Mouse (Mus musculus): ENCODE results near the gene Gemin8.

The Gemin8 gene

DNA sequence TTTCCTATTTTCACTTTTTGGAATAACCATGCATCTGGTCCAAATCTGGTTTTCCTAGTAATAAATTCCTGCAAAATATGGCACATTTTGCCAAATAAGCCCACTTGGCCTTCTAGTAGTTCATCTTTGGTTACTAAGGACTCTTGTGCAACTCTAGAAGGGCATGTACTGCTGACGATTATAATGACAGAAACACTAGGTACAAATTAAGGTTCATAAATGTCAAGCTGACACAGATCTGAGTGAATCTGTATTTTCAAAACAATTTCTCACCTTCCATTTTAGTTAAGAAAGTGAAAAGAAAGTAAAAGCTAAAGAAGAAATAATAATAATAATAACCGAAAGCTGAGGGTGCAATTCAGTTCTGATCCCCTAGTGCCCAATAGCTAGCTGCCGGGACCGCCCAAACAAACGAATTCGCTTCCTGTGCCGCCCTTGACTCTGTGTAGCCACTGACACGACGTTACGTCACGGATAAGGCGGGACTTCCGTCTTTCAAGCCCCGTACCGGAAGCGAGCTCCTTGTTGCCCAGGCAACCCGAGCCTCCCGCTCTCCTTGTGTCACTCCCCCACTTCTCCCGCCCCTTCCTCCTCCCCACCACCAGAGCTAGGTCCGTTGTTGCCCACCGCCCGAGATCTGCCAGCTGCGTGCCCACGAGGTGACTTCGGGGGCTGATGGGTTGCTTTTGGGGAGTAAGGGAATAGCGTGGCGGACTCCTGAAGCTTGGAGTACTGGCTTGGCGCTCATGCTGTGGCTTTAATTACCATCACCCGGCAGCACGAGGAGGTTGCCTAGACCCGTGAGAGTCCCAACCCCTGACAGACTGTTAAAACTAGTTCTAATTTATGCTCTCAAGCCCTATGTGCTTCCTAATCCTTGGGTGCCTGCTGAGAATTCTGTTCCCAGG is at the start of gene Gemin8:
TSS of gene Gemin8 (plus strand) at position 563 of the 908 bp plus-strand sequence.
- in situ Hi-C loops (cut with MboI, MseI): loop anchor here (5.0 to 25.0 kb wide), 4 partner anchors 182 to 1625 kb away; no protein-coding TSS in a partner anchor

DNA sequence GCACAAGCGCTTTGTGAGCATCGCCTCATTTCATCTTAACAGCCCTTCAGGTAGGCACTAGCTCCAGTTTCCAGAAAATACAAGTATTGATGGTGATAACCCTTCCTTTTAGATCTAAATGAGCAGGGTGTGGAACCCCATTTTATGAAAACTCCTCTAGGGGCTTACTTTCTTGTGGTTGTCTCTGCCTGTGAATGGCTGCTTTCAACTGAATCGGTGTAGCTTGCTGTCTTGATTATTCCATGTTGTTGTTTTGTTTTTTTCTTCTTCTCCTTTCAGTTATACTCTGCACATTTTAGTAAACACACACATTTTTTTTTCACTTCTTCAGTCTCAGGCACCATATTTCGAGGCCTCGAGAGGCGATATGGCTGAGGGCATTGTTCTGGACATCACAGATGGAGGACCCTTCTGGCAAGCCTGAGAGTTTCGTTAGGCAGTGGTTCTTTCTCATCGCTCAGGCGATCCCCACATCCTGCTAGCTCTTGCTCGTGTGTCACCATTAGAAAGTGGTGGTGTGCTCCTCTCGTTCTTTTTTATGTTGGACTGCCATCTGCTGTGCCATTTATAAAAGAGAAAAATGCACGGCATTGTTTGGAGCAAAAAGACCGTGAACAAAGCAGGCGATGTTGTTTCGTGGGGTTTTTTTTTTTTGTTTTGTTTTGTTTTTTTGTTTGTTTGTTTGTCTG is 23.0 kb upstream of the Gemin8 start:
- in situ Hi-C loops (cut with MboI, MseI): no loop called here

DNA sequence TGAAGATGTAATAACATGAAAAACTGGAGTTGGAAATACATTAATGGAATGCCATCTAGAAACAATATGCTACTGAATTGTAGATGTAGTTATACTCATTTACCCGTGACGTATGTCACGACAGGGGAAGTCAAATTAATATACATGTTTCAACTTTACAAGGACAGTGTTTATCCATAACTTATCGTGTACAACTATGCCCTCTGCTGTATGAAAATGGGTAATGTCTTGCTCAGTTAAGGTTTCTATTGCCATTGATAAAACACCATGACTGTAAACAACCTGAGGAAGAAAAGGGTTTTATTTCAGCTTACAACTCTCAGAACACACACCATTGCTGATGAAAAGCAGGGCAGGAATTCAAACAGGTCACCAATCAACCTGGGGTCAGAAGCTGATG is 7.5 kb upstream of the Gemin8 start:
- in situ Hi-C loops (cut with MboI, MseI): loop anchor here (10.0 to 25.0 kb wide), 2 partner anchors 1200 to 1618 kb away; no protein-coding TSS in a partner anchor

DNA sequence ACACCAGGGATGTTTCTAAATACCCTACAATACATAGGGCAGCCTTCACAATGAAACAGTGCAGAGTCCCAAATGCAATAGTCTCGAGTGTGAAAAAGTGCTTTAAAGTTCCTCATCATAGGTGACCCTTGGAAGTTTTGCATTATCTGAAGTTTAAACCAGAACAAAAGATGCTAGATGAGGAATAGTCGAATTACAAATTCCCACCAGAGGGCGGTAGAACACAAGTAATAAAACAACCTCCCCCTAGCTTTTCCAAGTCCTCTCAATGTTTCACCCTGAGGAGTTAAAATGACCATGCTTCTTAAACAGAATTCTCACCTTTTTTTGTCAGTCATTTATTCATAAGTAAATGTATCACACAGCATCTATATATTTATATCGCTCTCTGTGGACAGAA is 2.9 kb upstream of the Gemin8 start:
- in situ Hi-C loops (cut with MboI, MseI): loop anchor here (5.0 to 25.0 kb wide), 4 partner anchors 185 to 1623 kb away; no protein-coding TSS in a partner anchor

DNA sequence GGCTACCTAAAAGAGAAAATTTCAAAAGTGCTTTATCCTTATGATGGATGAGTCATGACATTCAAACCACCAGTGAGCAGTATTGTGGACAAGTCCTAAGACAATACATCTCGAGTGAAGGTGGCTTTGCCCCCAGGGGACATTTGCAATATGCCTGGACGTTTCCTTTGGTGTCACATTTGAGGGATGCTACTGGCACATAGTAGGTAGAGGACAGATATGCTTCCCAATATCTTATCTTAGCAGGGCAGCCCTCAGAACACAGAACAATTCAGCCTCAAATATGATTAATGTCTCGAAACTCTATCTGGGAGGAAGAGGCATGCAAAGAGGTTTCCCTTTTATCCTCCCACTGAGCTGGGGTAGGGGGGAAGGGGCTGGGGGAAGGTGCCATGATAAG is 2.3 kb upstream of the Gemin8 start:
- in situ Hi-C loops (cut with MboI, MseI): loop anchor here (5.0 to 25.0 kb wide), 4 partner anchors 184 to 1623 kb away; no protein-coding TSS in a partner anchor

DNA sequence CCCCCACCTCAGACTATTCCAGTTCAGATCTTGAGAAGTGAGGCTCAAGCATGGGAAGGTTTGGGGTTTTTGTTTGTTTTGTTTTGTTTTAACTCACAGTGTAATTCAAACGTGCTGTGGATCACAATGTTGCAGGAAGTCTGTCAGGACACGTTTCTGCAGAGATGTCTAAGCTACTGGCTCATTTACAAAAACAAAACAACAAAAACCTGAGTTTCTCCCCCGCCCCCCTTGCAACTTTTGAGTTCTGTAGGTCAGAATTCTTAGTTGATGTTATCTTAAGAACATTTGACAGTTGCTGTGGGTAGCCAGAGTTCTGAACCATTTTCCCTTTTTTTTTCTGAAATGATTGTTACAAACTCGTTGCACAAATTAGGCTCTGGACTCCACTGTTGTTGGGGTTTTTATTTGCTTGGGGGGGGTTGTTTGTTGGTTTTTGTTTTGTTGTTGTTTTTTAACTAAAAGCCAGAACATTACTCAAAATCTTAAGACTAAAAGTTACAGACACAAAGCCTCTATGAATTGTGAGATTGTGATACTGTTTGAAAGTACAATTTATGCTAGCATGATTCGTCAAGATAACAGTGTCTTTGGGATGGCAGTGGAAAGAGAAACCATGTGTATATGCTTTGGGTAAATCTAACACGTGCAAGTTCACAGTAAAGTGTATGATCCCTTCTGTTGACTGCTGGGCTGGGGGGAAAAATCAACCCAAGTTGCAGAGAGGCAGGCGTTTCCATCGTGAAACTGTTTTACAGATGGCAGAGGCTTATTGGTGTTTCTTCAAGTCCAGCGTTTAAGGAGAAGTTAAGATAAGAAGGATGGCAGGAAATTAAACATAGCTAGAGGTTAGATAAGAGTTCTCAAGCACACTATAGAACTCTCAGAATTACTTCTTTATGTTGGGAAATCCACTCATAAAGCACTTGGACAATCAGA is 815 bp downstream of the Gemin8 start:
- in situ Hi-C loops (cut with MboI, MseI): loop anchor here (25.0 kb wide), 1 partner anchor 1191 kb away; no protein-coding TSS in a partner anchor

DNA sequence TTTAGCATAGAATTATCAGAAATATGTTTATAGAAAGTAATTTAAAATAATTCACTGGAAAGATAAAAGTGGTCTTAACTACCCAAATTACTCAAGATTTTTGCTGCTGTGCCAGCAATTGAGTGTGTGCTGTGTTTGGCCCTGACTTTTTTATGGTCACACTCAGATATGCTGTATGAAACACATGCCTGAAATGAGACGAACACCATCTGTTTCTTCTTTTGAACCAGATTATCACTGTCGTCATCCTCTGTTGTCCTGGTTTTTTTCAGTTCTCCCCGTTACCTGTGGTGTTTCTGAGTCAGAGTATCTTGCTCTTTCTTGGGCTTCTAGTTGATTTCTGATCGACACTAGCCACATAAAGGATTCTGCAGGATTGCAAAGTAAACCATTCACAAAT is 1.8 kb downstream of the Gemin8 start:
- in situ Hi-C loops (cut with MboI, MseI): loop anchor here (25.0 kb wide), 1 partner anchor 1190 kb away; no protein-coding TSS in a partner anchor

DNA sequence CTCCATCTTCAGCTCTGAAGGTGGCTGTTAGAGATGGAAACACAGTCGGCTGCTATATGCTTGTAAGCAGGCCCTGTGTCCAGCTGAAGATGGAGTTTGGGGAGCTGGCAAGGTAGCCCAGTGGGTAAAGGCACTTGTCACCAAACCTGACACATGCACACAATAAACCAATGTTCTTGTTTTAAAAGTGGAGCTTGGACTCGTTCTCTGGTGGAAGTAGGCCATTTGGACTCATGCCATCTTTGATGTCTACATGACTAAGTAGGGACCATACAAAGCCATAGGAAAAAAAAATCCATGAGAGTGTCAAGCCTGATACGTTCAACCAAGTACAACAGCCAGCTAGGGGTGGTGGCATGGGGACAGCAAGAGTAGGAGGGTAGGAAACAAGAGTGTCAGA is 2.4 kb downstream of the Gemin8 start:
- in situ Hi-C loops (cut with MboI, MseI): loop anchor here (25.0 kb wide), 1 partner anchor 1190 kb away; no protein-coding TSS in a partner anchor

DNA sequence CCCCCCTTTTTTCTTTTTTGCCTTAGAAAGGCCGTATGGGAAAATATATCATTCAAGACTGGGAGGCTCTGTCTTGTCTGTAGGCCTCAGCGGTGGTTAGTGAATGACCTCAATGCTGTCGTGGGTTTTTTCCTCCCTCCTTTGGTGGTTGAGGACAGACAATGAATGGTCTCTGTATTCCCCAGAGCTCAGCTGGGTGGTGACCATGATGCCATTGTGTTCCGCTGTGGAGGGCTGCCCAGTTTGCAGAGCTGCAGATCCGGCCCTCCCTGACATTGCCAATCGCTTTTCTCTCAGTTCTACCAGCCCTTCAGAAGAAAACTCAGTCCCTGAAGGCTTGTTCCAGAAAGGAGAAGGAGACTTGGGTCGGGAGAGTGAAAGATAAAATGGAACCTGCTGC is 3.5 kb downstream of the Gemin8 start:
- in situ Hi-C loops (cut with MboI, MseI): loop anchor here (25.0 kb wide), 1 partner anchor 1189 kb away; no protein-coding TSS in a partner anchor

DNA sequence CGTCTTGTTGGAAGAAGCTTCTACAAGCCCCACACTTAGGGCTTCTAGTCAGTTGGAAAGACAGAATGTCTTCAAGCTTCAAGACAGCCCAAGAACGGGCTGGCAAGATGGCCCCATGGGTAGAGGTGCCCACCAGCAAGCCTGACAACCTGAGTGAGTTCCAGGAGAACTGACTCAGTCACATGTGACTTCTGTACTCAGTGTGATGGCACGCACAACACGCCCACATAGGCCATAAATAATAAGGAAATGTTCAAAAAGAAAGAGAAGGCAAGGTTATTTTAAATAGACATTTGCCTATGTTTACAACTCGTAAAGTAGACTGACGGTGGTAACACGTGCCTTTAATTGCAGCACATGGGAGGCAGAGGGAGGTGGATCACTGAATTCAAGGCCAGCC is 7.7 kb downstream of the Gemin8 start:
- in situ Hi-C loops (cut with MboI, MseI): loop anchor here (25.0 kb wide), 1 partner anchor 1059 kb away; no protein-coding TSS in a partner anchor

DNA sequence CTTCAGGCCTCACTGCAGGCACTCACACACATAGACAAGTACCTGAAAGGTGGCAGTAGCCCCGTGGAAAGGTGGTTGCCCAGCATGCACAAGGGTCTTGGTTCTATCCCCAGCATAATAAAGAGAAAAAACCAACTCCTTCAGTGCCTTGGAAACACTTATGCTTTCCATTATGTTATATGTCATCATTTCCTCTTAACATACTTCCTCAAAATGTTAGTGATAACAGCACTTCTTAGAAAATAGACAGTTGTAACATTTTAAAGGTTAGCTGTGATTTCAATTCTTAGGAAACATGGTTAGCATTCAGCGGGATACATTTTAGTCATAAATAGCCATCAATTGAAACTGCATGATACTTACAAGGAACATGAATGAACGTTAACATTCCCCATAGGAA is 12.8 kb downstream of the Gemin8 start:
- in situ Hi-C loops (cut with MboI, MseI): loop anchor here (25.0 kb wide), 1 partner anchor 1054 kb away; no protein-coding TSS in a partner anchor

DNA sequence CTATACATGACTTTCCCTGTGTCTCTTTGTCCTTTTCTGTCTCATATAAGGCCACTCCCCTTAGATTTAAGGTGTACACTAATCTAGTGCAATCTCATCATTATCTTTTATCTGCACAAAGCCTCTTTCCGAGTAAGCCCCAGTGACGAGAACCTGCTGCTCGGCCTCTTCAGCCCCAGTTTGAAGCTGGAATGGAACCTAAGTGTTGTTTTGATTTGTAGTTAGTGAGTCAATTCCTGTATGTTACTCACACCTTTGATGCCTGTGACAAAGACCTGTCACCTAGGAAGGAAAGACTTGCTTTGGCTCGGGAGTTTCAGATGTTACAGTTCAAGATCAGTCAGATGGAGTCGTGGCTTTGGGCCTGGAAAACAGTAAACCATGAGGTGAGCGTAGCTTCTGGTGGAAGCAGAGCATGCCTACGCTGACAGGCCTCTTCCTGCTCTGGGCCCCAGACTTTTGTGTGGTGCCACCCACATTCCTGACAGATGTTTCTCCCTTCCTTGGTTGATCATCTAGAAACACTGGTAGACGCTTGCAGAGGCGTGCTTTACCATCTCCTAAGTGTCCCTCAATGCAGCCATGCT is 15.2 kb downstream of the Gemin8 start:
- in situ Hi-C loops (cut with MboI, MseI): loop anchor here (25.0 kb wide), 1 partner anchor 1052 kb away; no protein-coding TSS in a partner anchor

DNA sequence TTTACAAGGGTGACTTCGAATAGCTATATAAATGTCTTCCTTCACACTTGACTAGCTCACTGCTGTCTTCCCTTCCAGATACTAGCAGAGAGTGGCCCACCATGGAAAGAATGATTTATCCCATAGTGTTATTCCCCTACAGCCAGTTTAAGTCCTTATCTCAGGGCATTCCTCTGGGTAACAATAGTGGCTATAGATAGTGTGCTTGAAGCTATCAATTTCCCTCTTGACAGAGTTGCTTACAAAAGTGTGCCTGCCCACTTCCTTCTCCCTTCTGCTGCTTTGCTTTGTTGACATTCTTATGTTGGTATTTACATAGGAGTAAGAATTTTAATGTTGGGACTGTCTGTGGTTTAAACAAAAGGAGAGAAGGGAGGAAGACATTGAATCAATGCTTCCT is 17.5 kb downstream of the Gemin8 start:
- in situ Hi-C loops (cut with MboI, MseI): loop anchor here (25.0 kb wide), 1 partner anchor 1049 kb away; no protein-coding TSS in a partner anchor

DNA sequence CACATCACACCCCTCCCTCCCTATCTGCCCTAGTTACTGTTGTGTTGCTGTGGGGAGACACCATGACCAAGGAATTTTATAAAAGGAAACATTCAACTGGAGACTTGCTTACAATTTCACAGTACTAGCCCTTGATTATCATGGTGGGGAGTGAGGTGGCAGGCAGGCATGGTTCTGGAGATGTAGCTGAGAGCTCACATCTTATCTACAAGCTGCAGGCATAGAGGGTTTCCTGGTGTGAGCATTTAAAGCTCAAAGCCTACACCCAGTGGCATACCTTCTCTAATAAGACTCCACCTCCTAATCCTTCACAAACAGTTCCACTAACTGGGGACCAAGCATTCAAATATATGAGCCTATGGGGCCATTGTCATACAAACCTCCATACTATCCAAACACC is 26.1 kb downstream of the Gemin8 start:
- in situ Hi-C loops (cut with MboI, MseI): loop anchor here (25.0 kb wide), 1 partner anchor 1041 kb away; no protein-coding TSS in a partner anchor

DNA sequence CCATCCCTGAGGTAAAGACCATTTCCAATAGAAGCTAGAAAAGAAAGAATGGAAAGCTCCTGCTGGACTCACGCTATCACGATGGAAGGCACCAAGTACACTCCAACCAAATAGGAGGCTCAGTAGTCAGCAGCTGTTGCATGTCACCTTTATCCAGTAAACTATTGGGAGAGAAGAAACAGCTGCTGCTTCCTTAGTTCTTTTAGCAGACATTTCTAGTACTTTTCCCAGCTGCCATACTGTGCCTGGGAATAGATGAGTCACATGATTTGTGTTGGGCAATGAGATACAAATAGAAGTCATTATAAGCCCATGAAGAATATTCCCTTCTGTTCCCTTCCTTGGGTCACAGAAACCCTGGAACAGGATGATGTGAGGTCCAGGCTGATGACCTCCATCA is 28.0 kb downstream of the Gemin8 start:
- in situ Hi-C loops (cut with MboI, MseI): loop anchor here (25.0 kb wide), 1 partner anchor 1039 kb away; no protein-coding TSS in a partner anchor

DNA sequence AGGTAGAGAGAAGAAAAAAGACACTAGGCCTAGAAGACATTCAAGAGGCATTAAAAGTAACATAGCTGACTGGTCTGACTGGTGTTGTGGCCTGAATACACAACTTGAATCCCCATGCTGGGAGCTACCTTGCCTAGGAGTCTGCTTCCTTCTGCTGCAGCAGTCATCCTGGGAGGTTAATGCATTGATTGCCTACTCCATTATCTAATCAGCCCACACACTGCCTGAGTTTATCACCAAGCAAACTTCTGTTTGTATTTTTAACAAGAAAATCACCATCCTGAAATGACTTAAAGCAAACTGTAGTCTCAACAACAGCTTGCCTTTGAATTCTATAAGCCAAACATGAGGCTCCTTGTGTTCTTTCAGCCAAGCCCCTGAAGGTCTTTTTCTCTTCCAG is 29.6 kb downstream of the Gemin8 start:
- in situ Hi-C loops (cut with MboI, MseI): loop anchor here (25.0 kb wide), 1 partner anchor 1037 kb away; no protein-coding TSS in a partner anchor

DNA sequence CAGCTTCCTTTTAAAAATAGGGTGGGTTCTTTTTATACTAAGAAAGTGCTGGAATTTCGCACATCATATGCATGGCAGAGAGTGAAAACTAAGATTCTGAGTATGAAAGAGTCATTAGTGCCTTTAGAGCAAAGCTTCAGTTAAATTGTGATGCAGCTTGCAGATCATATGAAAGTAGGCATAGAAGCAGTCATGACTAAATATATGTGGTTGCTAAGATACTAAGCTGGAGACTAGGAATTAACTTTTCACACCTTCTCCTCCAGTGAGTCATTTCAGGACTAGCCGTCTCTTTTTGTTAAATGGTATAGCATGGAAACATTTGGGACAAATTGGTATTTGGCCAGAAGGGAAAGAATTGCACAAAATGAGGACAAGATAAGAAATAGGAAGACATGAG is 44.3 kb downstream of the Gemin8 start:
- in situ Hi-C loops (cut with MboI, MseI): no loop called here

DNA sequence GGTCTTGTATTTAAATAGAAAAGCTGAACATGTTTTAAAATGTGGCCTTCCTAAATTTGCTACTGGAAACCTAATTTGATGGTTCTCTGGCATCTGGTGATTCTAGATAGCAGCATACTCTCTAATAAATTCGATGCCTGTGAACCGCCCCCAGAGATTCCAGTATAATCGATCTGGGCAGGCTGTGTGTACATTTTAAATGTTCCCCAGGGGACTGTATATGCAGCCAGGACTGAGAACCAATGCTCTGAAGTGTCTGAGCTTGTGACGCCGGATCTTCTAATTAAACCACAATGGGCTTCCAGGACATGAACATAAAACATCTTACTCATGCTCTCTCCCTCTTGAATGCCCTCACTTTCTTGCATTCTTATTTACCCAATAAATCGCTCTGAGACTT is 46.0 kb downstream of the Gemin8 start:
- in situ Hi-C loops (cut with MboI, MseI): no loop called here

DNA sequence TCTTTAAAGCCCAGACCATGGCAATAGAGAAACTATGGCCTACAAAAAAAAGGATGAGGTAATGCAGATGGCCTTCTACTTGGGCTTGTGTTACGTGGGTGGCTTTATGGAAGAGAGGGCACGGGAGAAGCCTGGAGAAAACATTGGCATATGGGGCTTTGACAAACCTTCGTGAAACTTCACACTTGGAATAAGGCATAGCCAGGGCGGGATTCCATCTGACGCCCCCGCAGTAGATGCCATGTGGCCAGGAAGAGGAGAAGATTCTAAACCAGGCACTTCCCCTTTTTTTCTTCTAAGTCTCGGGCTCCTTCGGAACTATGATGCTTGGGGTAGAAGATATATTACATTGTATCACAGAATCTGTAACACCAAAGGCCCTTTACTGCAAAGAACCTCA is 46.5 kb downstream of the Gemin8 start:
- in situ Hi-C loops (cut with MboI, MseI): no loop called here

DNA sequence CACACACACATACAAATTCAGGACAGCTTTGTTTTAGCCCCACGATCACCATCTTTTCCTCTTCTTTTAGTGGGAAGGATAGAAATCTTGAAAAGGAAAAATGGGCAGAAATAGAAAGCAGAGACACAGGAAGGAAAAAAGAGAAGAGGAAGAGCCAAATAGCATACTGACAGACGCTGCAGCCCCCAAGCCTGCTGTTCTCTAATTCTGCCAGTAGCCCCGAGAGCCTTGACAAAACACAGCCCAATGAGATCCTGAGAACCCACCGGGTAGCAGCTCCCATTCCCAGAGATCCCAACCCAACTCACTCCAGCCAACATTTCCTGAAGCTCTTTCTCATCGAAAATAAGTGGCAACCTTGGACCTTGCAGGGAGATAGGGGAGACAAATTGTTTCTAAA is 49.1 kb downstream of the Gemin8 start:
- in situ Hi-C loops (cut with MboI, MseI): no loop called here

Measured in regulatory T cell (primary cell).